Mouse (Mus musculus): ENCODE measurements around the gene Unc79.

Gene Unc79

GRCm38 (mm10) chr12:102948778-102949394 is at the start of gene Unc79:
Unc79 (plus strand) TSS chr12:102948859.
- in situ Hi-C loops (cut with MboI; ENCODE audit: low pct_unique_long_range_greater_than_20kb in 1 of 2, low sequenced_read_pairs in 2 of 2, unreplicated experiment in 1 of 2), result no loop called here

GRCm38 (mm10) chr12:102899091-102899490 is 49.6 kb upstream of the Unc79 start, which contains the start of gene Cox8c:
Cox8c (plus strand) TSS chr12:102899316.
- in situ Hi-C loops (cut with MboI; ENCODE audit: low pct_unique_long_range_greater_than_20kb in 1 of 2, low sequenced_read_pairs in 2 of 2, unreplicated experiment in 1 of 2), result no loop called here

DNA sequence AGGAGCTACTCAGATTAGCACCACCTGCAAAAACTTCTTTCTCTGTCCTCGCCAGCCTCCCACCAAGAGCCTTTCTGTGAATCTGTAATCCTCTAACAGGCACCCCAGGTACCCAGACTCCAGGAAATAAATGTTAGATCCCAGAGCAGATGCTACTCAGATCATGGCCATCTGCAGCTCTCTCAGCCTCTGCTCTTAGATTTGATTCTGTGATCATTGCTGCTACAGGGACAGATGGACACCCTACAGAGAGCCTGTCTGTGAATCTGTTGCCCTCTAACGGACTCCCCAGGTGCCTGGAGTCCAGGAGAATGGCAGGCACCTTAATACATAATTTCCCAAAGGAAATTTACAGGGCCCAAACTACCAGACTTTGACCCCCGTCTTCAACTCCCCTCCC is 40.5 kb upstream of the Unc79 start:
- in situ Hi-C loops (cut with MboI; ENCODE audit: low pct_unique_long_range_greater_than_20kb in 1 of 2, low sequenced_read_pairs in 2 of 2, unreplicated experiment in 1 of 2), result no loop called here

- in situ Hi-C loops (cut with MboI; ENCODE audit: low pct_unique_long_range_greater_than_20kb in 1 of 2, low sequenced_read_pairs in 2 of 2, unreplicated experiment in 1 of 2), result no loop called here
Measured at GRCm38 (mm10) chr12:102916073-102916472, 32.6 kb upstream of the Unc79 start.

- in situ Hi-C loops (cut with MboI; ENCODE audit: low pct_unique_long_range_greater_than_20kb in 1 of 2, low sequenced_read_pairs in 2 of 2, unreplicated experiment in 1 of 2), result no loop called here
Measured at GRCm38 (mm10) chr12:102929764-102930163, 18.9 kb upstream of the Unc79 start.

DNA sequence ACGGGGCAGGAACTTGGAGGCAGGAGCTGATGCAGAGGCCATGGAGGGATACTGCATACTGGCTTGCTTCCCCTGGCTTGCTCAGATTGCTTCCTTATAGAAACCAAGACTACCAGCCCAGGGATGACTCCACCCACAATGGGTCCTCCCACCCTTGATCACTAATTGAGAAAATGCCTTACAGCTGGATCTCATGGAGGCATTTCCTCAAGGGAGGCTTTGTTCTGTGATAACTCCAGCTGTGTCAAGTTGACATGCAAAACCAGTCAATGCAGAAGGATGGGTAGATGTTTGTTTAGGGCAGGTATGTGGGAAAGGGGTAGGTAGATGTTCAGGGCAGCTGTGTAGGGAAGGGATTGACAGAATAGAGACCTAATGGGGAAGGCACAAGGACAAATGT is 18.3 kb upstream of the Unc79 start:
- in situ Hi-C loops (cut with MboI; ENCODE audit: low pct_unique_long_range_greater_than_20kb in 1 of 2, low sequenced_read_pairs in 2 of 2, unreplicated experiment in 1 of 2), result no loop called here

GRCm38 (mm10) chr12:102930789-102931188 is 17.9 kb upstream of the Unc79 start:
- in situ Hi-C loops (cut with MboI; ENCODE audit: low pct_unique_long_range_greater_than_20kb in 1 of 2, low sequenced_read_pairs in 2 of 2, unreplicated experiment in 1 of 2), result no loop called here

DNA sequence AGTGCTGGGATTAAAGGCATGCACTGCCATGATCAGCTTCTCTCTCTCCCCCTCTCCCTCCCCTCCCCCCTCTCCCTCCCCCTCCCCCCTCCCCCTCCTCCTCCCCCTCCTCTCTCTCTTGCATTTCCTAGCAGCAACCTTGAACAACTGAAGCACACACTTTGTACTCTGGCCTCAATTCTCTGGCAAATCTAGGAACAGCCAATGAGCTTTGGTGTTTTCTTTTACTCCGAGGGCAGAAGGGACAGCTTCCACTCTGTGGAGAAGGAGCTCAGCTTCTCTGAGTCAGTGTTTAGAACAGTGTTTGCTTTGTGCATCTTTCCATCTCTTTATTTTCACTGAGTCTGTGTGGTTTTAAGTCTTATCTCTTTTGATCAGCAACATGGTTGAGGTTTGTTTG is 12.8 kb upstream of the Unc79 start:
- in situ Hi-C loops (cut with MboI; ENCODE audit: low pct_unique_long_range_greater_than_20kb in 1 of 2, low sequenced_read_pairs in 2 of 2, unreplicated experiment in 1 of 2), result no loop called here

DNA sequence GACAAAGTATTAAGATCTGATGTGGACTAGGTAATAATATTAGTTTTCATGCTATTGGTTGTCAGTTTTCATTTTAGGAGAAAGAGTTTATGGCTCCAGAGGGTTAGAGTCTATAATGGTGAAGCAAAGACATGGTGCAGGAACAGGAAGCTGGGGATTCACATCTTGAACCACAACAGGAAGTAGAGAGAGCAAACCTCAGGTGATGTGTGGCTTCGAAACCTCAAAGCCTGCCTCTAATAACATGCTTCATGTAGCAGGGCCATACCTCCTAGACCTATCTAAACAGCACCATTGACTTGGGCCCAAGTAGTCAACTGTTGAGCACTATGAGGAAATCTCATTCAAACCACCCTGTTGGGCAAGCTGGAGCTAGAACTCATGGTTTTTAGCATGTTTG is 3.1 kb upstream of the Unc79 start:
- in situ Hi-C loops (cut with MboI; ENCODE audit: low pct_unique_long_range_greater_than_20kb in 1 of 2, low sequenced_read_pairs in 2 of 2, unreplicated experiment in 1 of 2), result no loop called here

GRCm38 (mm10) chr12:102947826-102948225 is 833 bp upstream of the Unc79 start:
- in situ Hi-C loops (cut with MboI; ENCODE audit: low pct_unique_long_range_greater_than_20kb in 1 of 2, low sequenced_read_pairs in 2 of 2, unreplicated experiment in 1 of 2), result no loop called here

GRCm38 (mm10) chr12:102949395-102950208 is 943 bp downstream of the Unc79 start:
- in situ Hi-C loops (cut with MboI; ENCODE audit: low pct_unique_long_range_greater_than_20kb in 1 of 2, low sequenced_read_pairs in 2 of 2, unreplicated experiment in 1 of 2), result no loop called here

- in situ Hi-C loops (cut with MboI; ENCODE audit: low pct_unique_long_range_greater_than_20kb in 1 of 2, low sequenced_read_pairs in 2 of 2, unreplicated experiment in 1 of 2), result no loop called here
Measured at GRCm38 (mm10) chr12:102960051-102960775, 11.6 kb downstream of the Unc79 start.

DNA sequence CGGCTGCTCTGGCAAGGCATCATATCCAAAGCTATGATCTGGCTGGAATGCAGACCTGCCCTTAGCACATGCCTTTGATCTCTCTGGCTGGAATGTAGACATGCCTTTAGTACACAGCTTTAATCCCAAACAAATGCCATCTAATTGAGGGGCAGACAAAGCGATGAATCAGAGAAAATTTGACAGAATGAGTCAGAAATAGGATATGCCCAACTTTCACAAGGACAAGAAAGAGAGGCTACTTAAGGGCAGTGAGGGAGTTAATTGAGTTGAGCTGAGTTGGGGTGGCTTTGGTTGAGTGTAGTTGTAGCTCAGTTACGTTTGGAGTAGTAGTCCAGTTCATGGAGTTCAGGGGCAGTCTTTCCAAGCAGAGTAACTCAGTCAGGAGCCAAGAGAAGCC is 12.4 kb downstream of the Unc79 start:
- in situ Hi-C loops (cut with MboI; ENCODE audit: low pct_unique_long_range_greater_than_20kb in 1 of 2, low sequenced_read_pairs in 2 of 2, unreplicated experiment in 1 of 2), result no loop called here

GRCm38 (mm10) chr12:102964486-102964885 is 15.8 kb downstream of the Unc79 start:
- in situ Hi-C loops (cut with MboI; ENCODE audit: low pct_unique_long_range_greater_than_20kb in 1 of 2, low sequenced_read_pairs in 2 of 2, unreplicated experiment in 1 of 2), result no loop called here

DNA sequence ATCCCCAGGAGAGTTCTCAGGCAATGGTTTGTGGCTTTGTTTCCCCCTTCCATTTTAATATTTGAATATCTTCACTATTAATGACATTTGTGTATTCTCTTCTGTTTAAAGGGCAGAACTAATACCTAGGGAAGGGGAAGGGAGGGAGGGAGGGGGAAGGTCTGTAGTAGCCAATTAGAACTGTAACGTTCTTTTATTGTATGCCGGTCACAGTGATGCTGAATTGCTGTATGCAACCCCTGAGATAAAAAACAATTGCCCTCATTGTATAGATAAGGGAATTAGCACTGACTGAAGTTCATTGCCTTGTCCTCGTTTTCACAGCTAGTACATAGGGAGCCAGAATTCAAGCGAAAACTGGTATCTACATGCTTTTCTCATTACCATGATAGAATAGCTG is 31.9 kb downstream of the Unc79 start:
- in situ Hi-C loops (cut with MboI; ENCODE audit: low pct_unique_long_range_greater_than_20kb in 1 of 2, low sequenced_read_pairs in 2 of 2, unreplicated experiment in 1 of 2), result no loop called here

DNA sequence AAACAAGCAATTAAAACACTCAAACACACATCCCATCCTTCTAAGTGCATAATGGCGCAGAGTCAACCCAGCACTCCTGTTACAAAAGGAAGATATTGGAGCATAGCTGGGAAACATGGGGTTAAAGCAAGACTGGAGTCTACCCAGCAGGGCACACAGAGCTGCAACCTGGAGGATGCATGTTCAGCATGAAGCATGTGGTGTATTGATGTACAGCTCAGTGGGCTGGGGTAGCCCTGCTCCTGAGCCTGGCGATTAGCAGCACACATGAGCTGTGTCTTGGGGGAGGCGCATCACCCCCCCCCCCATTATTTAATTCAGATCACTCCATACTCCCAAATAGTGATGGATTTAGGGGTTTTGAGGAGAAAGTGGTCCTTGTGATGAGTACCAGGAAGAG is 32.9 kb downstream of the Unc79 start:
- in situ Hi-C loops (cut with MboI; ENCODE audit: low pct_unique_long_range_greater_than_20kb in 1 of 2, low sequenced_read_pairs in 2 of 2, unreplicated experiment in 1 of 2), result no loop called here

DNA sequence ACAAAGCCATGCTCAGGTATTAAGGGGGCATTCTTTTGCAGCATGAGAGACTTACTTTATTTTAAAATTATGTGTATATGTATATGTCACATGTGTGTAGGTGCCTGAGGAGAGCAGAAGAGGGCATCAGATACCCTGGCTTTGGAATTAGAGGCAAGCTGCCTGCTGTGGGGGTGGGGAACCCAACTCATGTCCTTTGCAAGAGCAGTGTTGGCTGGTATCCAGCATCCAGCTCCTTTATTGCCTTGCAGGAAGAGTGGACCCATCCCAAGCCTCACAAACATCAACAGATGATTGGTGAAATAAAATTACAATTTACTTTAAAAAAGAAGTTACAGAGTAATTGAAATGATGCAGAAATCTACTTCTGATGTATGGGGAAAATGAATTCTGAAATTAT is 36.7 kb downstream of the Unc79 start:
- in situ Hi-C loops (cut with MboI; ENCODE audit: low pct_unique_long_range_greater_than_20kb in 1 of 2, low sequenced_read_pairs in 2 of 2, unreplicated experiment in 1 of 2), result no loop called here

GRCm38 (mm10) chr12:102987736-102988135 is 39.1 kb downstream of the Unc79 start:
- in situ Hi-C loops (cut with MboI; ENCODE audit: low pct_unique_long_range_greater_than_20kb in 1 of 2, low sequenced_read_pairs in 2 of 2, unreplicated experiment in 1 of 2), result no loop called here

DNA sequence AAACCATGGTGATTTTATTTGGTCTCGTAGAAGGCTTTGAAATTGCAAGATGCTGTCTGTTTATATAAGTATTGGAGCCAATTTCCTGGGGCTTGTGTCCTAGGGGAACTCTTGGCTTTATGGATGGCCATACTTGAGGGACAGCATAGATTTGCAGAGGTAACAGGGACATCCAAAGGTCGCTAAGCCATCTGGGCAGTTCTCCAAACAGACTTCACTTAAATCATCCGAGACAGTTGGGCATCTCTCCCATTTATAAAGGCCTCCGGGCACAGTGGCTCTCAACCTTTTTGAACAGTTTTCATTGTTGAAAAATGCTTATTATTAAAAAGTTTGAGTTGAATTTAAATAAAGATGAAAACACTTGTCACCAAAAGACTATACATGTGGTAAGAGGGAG is 59.8 kb downstream of the Unc79 start:
- in situ Hi-C loops (cut with MboI; ENCODE audit: low pct_unique_long_range_greater_than_20kb in 1 of 2, low sequenced_read_pairs in 2 of 2, unreplicated experiment in 1 of 2), result no loop called here

All from mouse embryonic stem cell (cell line).